ENCODE assay signal across 20 mouse cellular contexts in the genomic region with DNA sequence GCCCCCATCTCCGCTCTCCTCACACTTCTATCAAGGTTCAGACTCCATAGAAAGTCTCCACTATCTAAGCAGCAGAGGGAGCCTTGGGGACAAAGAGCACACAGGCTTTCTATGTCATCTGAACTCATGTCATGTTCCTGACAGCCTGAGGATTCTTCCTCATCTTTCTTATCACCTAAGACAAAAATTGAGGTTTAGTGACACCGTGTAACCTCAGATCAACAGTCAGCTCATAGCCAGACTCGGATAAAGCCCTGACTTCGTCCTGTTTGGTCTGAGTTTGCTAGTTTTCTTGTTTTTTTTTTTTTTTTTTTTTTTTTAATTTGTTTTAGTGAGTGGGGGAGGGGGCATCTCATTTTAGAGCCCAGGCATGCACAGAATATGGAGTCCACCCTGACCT.
"Had no signal": no experiment of that assay in that cellular context is flagged by ENCODE, and none has a peak within 500 bp of the region (broad histone marks: within the 10 kb centered on the region; RNA-seq: fewer than 3 reads in every experiment).

No protein-coding gene starts in this region.

- H3K27me3 ChIP-seq: kidney, embryonic 15.5 days; liver, embryonic 13.5 days; midbrain, embryonic 13.5 days; neural tube, embryonic 13.5 days had no signal

- ATAC-seq: midbrain, embryonic 13.5 days; midbrain, embryonic 16.5 days had no signal

- H3K27ac ChIP-seq: kidney, embryonic 15.5 days; left cerebral cortex, adult 2 months; liver, embryonic 13.5 days; midbrain, embryonic 10.5 days; midbrain, embryonic 13.5 days; neural tube, embryonic 13.5 days; stomach, postnatal 0 days had no signal

- DNase-seq: kidney, adult 8-10 months; kidney, postnatal 10 days; kidney, postnatal 36 days; layer of hippocampus, postnatal 36 days; liver, embryonic 13.5 days; lung, adult 2 months; lung, postnatal 14 days; lung, postnatal 4 days; thymus, adult 2 months; thymus, postnatal 14 days; thymus, postnatal 4 days had no signal

- H3K9ac ChIP-seq: kidney, embryonic 15.5 days; liver, embryonic 13.5 days; midbrain, embryonic 13.5 days; neural tube, embryonic 13.5 days had no signal

- H3K4me2 ChIP-seq: kidney, embryonic 15.5 days; liver, embryonic 13.5 days; midbrain, embryonic 13.5 days; neural tube, embryonic 13.5 days had no signal

- H3K36me3 ChIP-seq: kidney, embryonic 15.5 days; liver, embryonic 13.5 days; midbrain, embryonic 10.5 days; midbrain, embryonic 13.5 days; neural tube, embryonic 13.5 days had no signal

- H3K4me3 ChIP-seq: kidney, embryonic 15.5 days; left cerebral cortex, adult 2 months; liver, embryonic 13.5 days; megakaryocyte, embryonic 14.5 days; midbrain, embryonic 10.5 days; midbrain, embryonic 13.5 days; myocyte; neural tube, embryonic 13.5 days had no signal

- H3K9me3 ChIP-seq: kidney, embryonic 15.5 days; liver, embryonic 13.5 days; midbrain, embryonic 10.5 days; midbrain, embryonic 13.5 days; neural tube, embryonic 13.5 days had no signal

- H3K4me1 ChIP-seq: kidney, embryonic 15.5 days; liver, embryonic 13.5 days; midbrain, embryonic 10.5 days; midbrain, embryonic 13.5 days; neural tube, embryonic 13.5 days had no signal
